Mouse (Mus musculus) neural tube, embryonic 11.5 days (tissue): Measurements from ENCODE around the gene Bin2. TPM values are rescaled to one million over a fixed set of nuclear protein-coding genes. Genes with fewer than 3 reads are reported as not detected.

Experiments
- ATAC-seq: fragments of 200-750 bp; cut with Nextera tagmentation; 2 replicates; pipeline ENCODE4 v1.8.0; 2017; ENCODE audit warnings: moderate number of reproducible peaks, mild to moderate bottlenecking, moderate TSS enrichment, moderate library complexity; ENCODE audit not compliant: insufficient read depth, low FRiP score, low TSS enrichment
- DNase-seq: peaks from one replicate; pipeline ENCODE4 v3.0.0-alpha.2; 2015; ENCODE audit warnings: low spot score
- H3K27ac ChIP-seq: fragments of 300-500 bp; sonication (generic); 2 replicates; pipeline ENCODE4 v1.5.1; 2014; ENCODE audit warnings: low read depth, mild to moderate bottlenecking, low read length
- H3K27me3 ChIP-seq: fragments of 300-500 bp; sonication (generic); 2 replicates; pipeline ENCODE4 v1.6.1; 2014; ENCODE audit warnings: mild to moderate bottlenecking, low read length, mixed read lengths; ENCODE audit not compliant: control insufficient read depth, insufficient read depth
- H3K36me3 ChIP-seq: fragments of 300-500 bp; sonication (generic); 2 replicates; pipeline ENCODE4 v1.6.1; 2014; ENCODE audit warnings: mild to moderate bottlenecking, low read length, moderate library complexity, mixed read lengths; ENCODE audit not compliant: control insufficient read depth, insufficient read depth
- H3K4me1 ChIP-seq: fragments of 300-500 bp; sonication (generic); 2 replicates; pipeline ENCODE4 v1.6.1; 2014; ENCODE audit warnings: low read length, mixed read lengths; ENCODE audit not compliant: control insufficient read depth, insufficient read depth
- H3K4me2 ChIP-seq: fragments of 300-500 bp; sonication (generic); 2 replicates; pipeline ENCODE4 v1.6.1; 2014; ENCODE audit warnings: low read depth, mild to moderate bottlenecking, moderate library complexity
- H3K4me3 ChIP-seq: fragments of 300-500 bp; sonication (generic); 2 replicates; pipeline ENCODE4 v1.5.1; 2014; ENCODE audit warnings: low read depth, low read length
- H3K9ac ChIP-seq: fragments of 300-500 bp; sonication (generic); 2 replicates; pipeline ENCODE4 v1.6.1; 2014; ENCODE audit warnings: mild to moderate bottlenecking, low read length
- H3K9me3 ChIP-seq: fragments of 300-500 bp; sonication (generic); 2 replicates; pipeline ENCODE4 v1.6.1; 2016; ENCODE audit warnings: low read length; ENCODE audit not compliant: control insufficient read depth
- WGBS: fragments of 180-500 bp; shearing (Covaris S2); extraction: QIAGEN DNeasy Blood & Tissue Kit; methylation state at CpG from one replicate; pipeline ENCODE4 v1.1.7; 2014; 5-methylcytosine and 5-hydroxymethylcytosine counted together
- polyA plus RNA-seq: library from polyadenylated mRNA; unstranded; fragments of >200 nt; fragmentation: Nextera tagmentation; extraction: Ambion mirVana; gene quantifications from 2 replicates; pipeline ENCODE4 v1.2.1, GENCODE M21; 2014

Gene Bin2
- polyA plus RNA-seq, 1 experiment from 2014 or later: 3.6 TPM

DNA sequence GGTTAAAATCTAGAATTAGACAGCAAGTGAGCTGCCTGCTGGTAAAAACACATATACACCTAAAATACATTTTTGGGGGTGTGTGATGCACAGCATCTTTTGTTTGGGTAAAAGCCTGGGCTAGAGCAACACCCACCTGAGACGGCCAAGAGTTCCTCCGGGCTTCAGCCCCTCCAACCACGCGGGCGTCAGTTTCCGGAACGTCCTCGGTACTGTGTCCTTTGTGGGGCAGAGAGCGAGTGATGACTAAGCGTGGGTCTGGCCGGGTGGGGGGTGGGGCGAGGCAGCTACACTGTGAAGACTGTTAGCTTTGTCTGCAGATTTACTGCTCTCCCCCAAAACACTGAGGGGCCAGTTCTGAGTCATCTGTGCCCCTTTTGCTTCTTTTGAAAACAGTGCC lies 17.6 kb upstream of the Bin2 start:
- 47% methylated on average over 12 of the region's 12 CpGs for whole genome bisulfite sequencing
- Histone ChIP-seq H3K9ac (peak overlapping the region; percentile 26), H3K4me1 (peaks cover 8% of the 10 kb centered on the region), H3K36me3 (no peaks in the 10 kb centered on the region), H3K27ac (no peak overlapping the region), H3K4me3 (no peak overlapping the region), H3K27me3 (no peaks in the 10 kb centered on the region), H3K4me2 (no peak overlapping the region), H3K9me3 (no peaks in the 10 kb centered on the region; the same call in 1 of the 2 replicates)
- DNase-seq: no peak
- ATAC-seq: no peak

DNA sequence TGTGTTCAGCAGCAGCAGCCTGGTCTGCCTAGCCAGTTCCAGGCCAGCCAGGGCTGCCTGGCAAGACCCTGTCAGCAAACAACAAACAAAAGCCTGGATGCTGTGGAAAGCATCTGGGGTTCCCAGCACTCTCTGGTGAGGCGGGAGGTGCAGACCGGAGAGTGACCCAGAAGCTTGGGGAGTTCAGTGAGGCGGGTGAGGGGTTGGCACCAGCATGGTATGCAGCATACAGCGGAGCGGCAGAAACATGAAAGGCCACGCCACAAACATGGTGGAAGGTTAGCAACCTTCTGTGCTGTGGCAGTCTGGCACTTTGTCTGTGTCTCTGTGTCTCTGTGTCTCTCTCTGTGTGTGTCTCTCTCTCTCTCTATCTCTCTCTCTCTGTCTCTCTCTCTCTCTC lies 17.1 kb upstream of the Bin2 start:
- no peak for ATAC-seq
- WGBS: 83% methylated on average over 6 of the region's 6 CpGs
- no peaks in the 10 kb centered on the region for H3K36me3 ChIP-seq

DNA sequence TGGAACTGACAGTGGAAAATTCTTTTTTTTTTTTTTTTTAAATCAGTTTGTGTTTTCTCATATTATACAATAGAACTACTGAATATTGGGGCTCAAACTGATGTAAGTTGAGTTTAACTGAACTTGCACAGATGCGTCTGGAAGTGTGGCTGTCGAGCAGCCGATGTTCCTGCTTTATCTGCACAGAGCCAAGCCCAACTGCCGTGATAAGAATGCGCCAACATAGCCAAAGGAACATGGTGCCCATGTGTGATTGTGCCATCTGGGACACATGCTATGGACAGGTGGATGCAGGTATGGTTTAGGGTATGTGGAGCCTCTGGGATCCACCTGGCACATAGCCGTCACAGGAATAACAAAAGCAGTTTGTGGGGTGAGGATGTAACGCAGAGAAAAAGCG lies 16.5 kb upstream of the Bin2 start:
- Histone ChIP-seq H3K4me1 (peaks cover 8% of the 10 kb centered on the region), H3K9ac (no peak overlapping the region), H3K27ac (no peak overlapping the region), H3K9me3 (no peaks in the 10 kb centered on the region; the same call in 1 of the 2 replicates), H3K36me3 (no peaks in the 10 kb centered on the region), H3K4me2 (no peak overlapping the region), H3K4me3 (no peak overlapping the region), H3K27me3 (no peaks in the 10 kb centered on the region)
- 90% methylated on average over 8 of the region's 8 CpGs for WGBS
- DNase-seq (no peak), ATAC-seq (no peak)

More for the DNA sequence above, 17.1 kb upstream of the Bin2 start:
- H3K4me3 ChIP-seq: no peak overlapping the region
- peaks cover 8% of the 10 kb centered on the region for H3K4me1 ChIP-seq
- no peak overlapping the region for H3K27ac ChIP-seq
- no peaks in the 10 kb centered on the region; the same call in 1 of the 2 replicates for H3K9me3 ChIP-seq
- no peak overlapping the region for H3K4me2 ChIP-seq
- H3K9ac ChIP-seq: peak overlapping the region; percentile 22; the same call in 1 of the 2 replicates
- no peaks in the 10 kb centered on the region for H3K27me3 ChIP-seq
- DNase-seq: no peak

DNA sequence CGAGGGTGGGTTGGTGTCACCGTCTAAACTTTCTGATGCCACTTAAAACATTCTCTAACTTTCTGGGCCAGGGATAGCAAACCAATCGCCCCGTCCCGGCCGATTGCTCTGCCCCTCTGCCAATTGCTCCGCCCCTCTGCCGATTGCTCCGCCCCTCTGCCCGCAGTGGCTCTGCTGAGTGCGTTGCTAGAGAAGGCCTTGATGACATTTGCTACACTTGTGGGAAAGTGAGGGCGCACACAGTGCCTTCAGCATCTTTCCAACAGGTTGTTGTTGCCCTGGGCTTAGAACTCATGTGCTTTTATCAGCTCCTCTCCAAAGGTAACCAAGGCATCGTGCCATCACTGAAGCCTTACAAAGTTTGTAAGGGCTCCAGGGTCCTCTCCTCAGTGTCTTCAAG lies 15.9 kb upstream of the Bin2 start:
- no peak overlapping the region for H3K4me3 ChIP-seq
- H3K27ac ChIP-seq: no peak overlapping the region
- no peak overlapping the region for H3K4me2 ChIP-seq
- no peak overlapping the region for H3K9ac ChIP-seq
- no peak for ATAC-seq
- H3K4me1 ChIP-seq: peaks cover 8% of the 10 kb centered on the region
- 19% methylated on average over 13 of the region's 13 CpGs for WGBS
- H3K27me3 ChIP-seq: no peaks in the 10 kb centered on the region
- H3K9me3 ChIP-seq: no peaks in the 10 kb centered on the region; the same call in 1 of the 2 replicates
- DNase-seq: no peak
- no peaks in the 10 kb centered on the region for H3K36me3 ChIP-seq

DNA sequence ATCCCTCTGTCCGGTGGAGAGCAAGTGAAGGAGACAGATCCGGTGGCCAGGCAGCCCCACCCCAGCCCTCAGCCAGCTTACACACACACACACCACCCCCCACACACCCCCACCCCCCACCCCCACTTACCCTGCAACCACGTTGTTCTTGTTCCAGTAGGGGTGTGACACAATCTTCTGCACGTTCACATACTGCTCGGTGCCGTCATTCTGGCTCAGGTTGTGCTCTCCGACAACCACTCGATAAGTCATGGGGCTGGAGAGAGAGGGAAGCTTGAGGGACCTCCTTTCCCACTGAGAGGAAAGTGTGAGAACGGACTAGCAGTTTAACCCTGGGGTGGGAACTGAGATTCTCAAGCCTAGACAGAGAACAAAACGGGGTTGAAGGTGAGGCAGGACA lies 15.1 kb upstream of the Bin2 start:
- Histone ChIP-seq H3K27me3 (no peaks in the 10 kb centered on the region), H3K9ac (no peak overlapping the region), H3K36me3 (no peaks in the 10 kb centered on the region), H3K4me3 (no peak overlapping the region), H3K4me2 (no peak overlapping the region), H3K4me1 (peaks cover 8% of the 10 kb centered on the region), H3K9me3 (no peaks in the 10 kb centered on the region), H3K27ac (no peak overlapping the region)
- ATAC-seq (no peak), DNase-seq (no peak)
- WGBS: 61% methylated on average over 10 of the region's 10 CpGs

DNA sequence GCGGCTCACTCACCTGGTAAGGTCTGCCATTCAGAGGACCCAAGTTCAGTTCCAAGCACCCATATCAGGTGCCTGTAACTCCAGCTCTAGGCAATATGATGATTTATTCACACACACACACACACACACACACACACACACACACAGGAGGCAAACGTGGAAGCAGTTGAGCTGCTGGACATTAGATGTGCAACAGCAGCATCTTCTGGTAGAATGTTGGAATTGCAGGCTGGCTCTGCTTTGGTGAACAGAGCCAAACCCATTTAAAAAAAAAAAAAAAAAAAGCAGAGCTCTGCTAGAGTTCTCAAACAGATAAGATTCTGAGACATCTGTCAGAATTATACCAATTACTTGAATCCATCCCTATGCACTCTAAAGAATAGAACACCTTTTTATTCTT lies 13.7 kb upstream of the Bin2 start:
- peak; percentile 81 for DNase-seq
- Histone ChIP-seq H3K36me3 (no peaks in the 10 kb centered on the region), H3K4me2 (no peak overlapping the region), H3K4me1 (peaks cover 8% of the 10 kb centered on the region), H3K9ac (no peak overlapping the region), H3K27me3 (no peaks in the 10 kb centered on the region), H3K9me3 (no peaks in the 10 kb centered on the region), H3K27ac (no peak overlapping the region), H3K4me3 (no peak overlapping the region)
- WGBS: 48% methylated on average over 2 of the region's 2 CpGs
- ATAC-seq: no peak

DNA sequence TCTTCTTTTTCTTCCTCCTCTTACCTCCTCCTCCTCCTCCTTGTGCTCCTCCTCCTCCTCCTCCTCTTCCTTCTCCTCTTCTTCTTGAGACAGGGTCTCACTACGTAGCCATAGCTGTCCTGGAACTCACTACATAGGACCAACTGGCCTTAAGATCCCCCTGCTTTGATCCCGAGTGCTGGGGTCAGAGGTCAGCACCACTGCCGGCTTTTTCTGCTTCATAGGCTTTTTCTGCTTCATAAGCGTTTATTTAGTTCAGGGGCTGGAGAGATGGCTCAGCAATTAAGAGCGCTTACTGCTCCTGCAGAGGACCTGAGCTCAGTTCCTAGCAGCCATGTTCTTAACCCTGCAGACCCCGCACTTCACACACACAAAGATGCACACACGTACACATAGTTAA lies 12.4 kb upstream of the Bin2 start:
- Histone ChIP-seq H3K9ac (no peak overlapping the region), H3K4me3 (no peak overlapping the region), H3K9me3 (no peaks in the 10 kb centered on the region), H3K27me3 (no peaks in the 10 kb centered on the region), H3K4me1 (no peaks in the 10 kb centered on the region), H3K4me2 (no peak overlapping the region), H3K36me3 (no peaks in the 10 kb centered on the region), H3K27ac (no peak overlapping the region)
- DNase-seq (no peak), ATAC-seq (no peak)
- WGBS: 36% methylated on average over 7 of the region's 7 CpGs

DNA sequence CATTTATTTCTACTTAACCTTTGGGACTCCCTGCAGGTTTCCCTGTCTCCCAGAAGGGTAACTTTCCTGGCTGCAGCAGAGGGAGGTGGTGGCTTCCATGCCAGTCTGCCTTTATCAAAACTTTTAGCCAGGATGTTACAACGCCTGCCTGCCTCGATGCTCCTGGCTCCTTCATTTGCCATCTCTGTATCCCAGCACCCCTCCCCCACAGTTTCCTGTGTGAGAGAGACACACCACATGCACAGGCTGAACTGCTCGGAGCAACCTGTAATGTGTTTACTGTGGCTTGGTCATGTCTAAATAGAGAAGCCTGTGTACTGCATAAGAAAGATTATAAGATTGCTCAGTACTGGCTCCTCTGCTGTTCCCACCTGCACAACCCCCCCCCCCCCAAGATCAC lies 11.0 kb upstream of the Bin2 start:
- DNase-seq (no peak), ATAC-seq (no peak)
- Histone ChIP-seq H3K27me3 (no peaks in the 10 kb centered on the region), H3K4me3 (no peak overlapping the region), H3K9ac (no peak overlapping the region), H3K36me3 (no peaks in the 10 kb centered on the region), H3K4me2 (no peak overlapping the region), H3K4me1 (no peaks in the 10 kb centered on the region), H3K27ac (no peak overlapping the region), H3K9me3 (no peaks in the 10 kb centered on the region)
- 66% methylated on average over 3 of the region's 3 CpGs for WGBS

DNA sequence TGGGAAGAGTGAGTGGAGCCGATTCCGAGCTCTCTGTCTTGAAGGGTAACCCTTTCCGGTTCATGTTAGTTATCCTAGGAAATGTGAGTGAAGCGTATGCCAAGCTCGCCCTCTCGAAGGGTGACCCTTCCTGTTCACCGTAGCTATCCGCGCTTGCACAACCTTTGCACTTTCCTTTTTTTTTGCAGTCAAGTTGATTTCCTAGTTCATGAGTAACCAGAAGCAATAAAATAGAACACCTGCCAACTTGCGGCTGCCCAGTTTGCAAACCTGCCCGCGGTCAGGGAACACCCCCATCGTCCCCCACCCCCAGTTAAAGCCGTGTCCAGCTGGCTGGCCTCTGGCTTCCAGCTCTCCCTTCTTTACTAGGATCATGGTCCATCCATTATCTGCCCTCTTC lies 9.7 kb upstream of the Bin2 start:
- Histone ChIP-seq H3K9ac (no peak overlapping the region), H3K9me3 (no peaks in the 10 kb centered on the region), H3K4me2 (no peak overlapping the region), H3K4me3 (no peak overlapping the region), H3K27me3 (no peaks in the 10 kb centered on the region), H3K36me3 (no peaks in the 10 kb centered on the region), H3K4me1 (no peaks in the 10 kb centered on the region), H3K27ac (no peak overlapping the region)
- DNase-seq (no peak), ATAC-seq (no peak)
- 83% methylated on average over 14 of the region's 14 CpGs for WGBS
